ENCODE assay signal across 9 mouse cellular contexts in genomic region chr3:107205994-107206393, GRCm38 (mm10). TPM values are rescaled to one million over a fixed set of nuclear protein-coding genes. Genes with fewer than 3 reads are reported as not detected.
DNase-seq lines count a peak whose midpoint lies in the region; ATAC-seq and TF ChIP-seq lines count a peak whose summit lies in the region.
"Had no signal": no experiment of that assay in that cellular context is flagged by ENCODE, and none has a peak within 500 bp of the region (broad histone marks: within the 10 kb centered on the region; RNA-seq: fewer than 3 reads in every experiment).

No protein-coding gene starts in this region.

- no peak overlapping the region for H3K4me2 ChIP-seq in forebrain, embryonic 14.5 days (ENCODE audit: low read length)
- H3K4me2 ChIP-seq in forebrain, embryonic 15.5 days (replicated peaks): no peak overlapping the region

- no peak overlapping the region for H3K27ac ChIP-seq in forebrain, embryonic 14.5 days (ENCODE audit: low read depth, low read length)
- H3K27ac ChIP-seq in forebrain, embryonic 15.5 days (replicated peaks): no peak overlapping the region
- no peak overlapping the region for H3K27ac ChIP-seq in spleen, adult 2 months (ENCODE audit: insufficient read depth, low read length)
- H3K27ac ChIP-seq: macrophage had no signal

- TF ChIP-seq POLR2A in spleen, adult 2 months (IDR thresholded peaks at IDR 0.05; ENCODE audit: low read depth, low read length): no peak

- DNase-seq in forebrain, embryonic 14.5 days (ENCODE audit: low spot score): peak; percentile 68
- peak; percentile 53 for DNase-seq in T-cell, adult 2 months (ENCODE audit: low spot score)
- peak; percentile 85 to 89 for DNase-seq in cerebellum, postnatal 14 days
- DNase-seq in heart, adult 8-10 months (ENCODE audit: low spot score): peak; percentile 79
- peak; percentile 71 for DNase-seq in layer of hippocampus, adult 9-10 months (ENCODE audit: low spot score)
- DNase-seq in spleen, adult 2 months (ENCODE audit: low read depth in 1 of 2, low spot score in 2 of 2): peak; percentile 34 to 51

- no peak for ATAC-seq in forebrain, embryonic 14.5 days
- ATAC-seq in forebrain, embryonic 15.5 days (replicated peaks): no peak
- ATAC-seq in megakaryocyte, adult 5-6 weeks (ENCODE audit: poor library complexity, severe bottlenecking): peak; percentile 65

- H3K9ac ChIP-seq in forebrain, embryonic 14.5 days (ENCODE audit: low read length): no peak overlapping the region
- H3K9ac ChIP-seq in forebrain, embryonic 15.5 days (replicated peaks): no peak overlapping the region

- H3K9me3 ChIP-seq in forebrain, embryonic 14.5 days (replicated peaks; ENCODE audit: control insufficient read depth, low read length): no peaks in the 10 kb centered on the region
- no peaks in the 10 kb centered on the region for H3K9me3 ChIP-seq in forebrain, embryonic 15.5 days

- WGBS in forebrain, embryonic 14.5 days: 14% methylated on average over 4 of the region's 4 CpGs
- WGBS in forebrain, embryonic 15.5 days: 16% methylated on average over 4 of the region's 4 CpGs
- 9% methylated on average over 4 of the region's 4 CpGs for WGBS in spleen, adult 2 months

- TF ChIP-seq CTCF in spleen, adult 2 months (IDR thresholded peaks at IDR 0.05; ENCODE audit: extremely low read depth, insufficient read depth, insufficient read length, insufficient replicate concordance): peak; percentile 82; the same call in 1 of the 2 replicates

- no peaks in the 10 kb centered on the region for H3K36me3 ChIP-seq in forebrain, embryonic 14.5 days (ENCODE audit: control insufficient read depth, insufficient read depth, low read length)
- H3K36me3 ChIP-seq in forebrain, embryonic 15.5 days: no peaks in the 10 kb centered on the region
- H3K36me3 ChIP-seq in spleen, adult 2 months (ENCODE audit: control insufficient read depth, insufficient read depth, low read length): no peaks in the 10 kb centered on the region

- H3K4me1 ChIP-seq in forebrain, embryonic 14.5 days (ENCODE audit: control insufficient read depth, insufficient read depth, low read length): no peaks in the 10 kb centered on the region
- no peaks in the 10 kb centered on the region for H3K4me1 ChIP-seq in forebrain, embryonic 15.5 days
- H3K4me1 ChIP-seq in spleen, adult 2 months (ENCODE audit: control insufficient read depth, insufficient read depth, insufficient read length): no peaks in the 10 kb centered on the region

- H3K27me3 ChIP-seq in forebrain, embryonic 14.5 days (replicated peaks; ENCODE audit: control insufficient read depth, insufficient read depth, low read length): no peaks in the 10 kb centered on the region
- no peaks in the 10 kb centered on the region for H3K27me3 ChIP-seq in forebrain, embryonic 15.5 days
- no peaks in the 10 kb centered on the region for H3K27me3 ChIP-seq in spleen, adult 2 months (ENCODE audit: control insufficient read depth, insufficient read depth, low read length)

- no peak overlapping the region for H3K4me3 ChIP-seq in forebrain, embryonic 14.5 days (ENCODE audit: low read depth, low read length)
- H3K4me3 ChIP-seq in forebrain, embryonic 15.5 days: no peak overlapping the region
- H3K4me3 ChIP-seq in spleen, adult 2 months (ENCODE audit: extremely low read depth, insufficient read depth, insufficient read length): no peak overlapping the region

RNA-seq across cellular contexts. Expression of gene Cym, which starts 15.5 kb away (rescaled TPM):
- polyA plus RNA-seq in forebrain, embryonic 14.5 days (2014; fragmentation: Nextera tagmentation; extraction: Ambion mirVana): not detected in 2 replicates
- polyA plus RNA-seq in forebrain, embryonic 15.5 days (2015; fragmentation: Nextera tagmentation; extraction: Ambion mirVana): 0.14 TPM in 1 of 2 replicates, not detected in the other
- not detected for total RNA-seq in heart, adult 8-10 months (2022)
- 0.25 and 0.74 TPM in 2 replicates for total RNA-seq in megakaryocyte, adult 5-6 weeks (2015)
- not detected in 2 replicates for total RNA-seq in megakaryocyte, adult 5-6 weeks (2017)
- polyA plus RNA-seq in spleen, adult 2 months (2012; rRNA removed): 0.22 and 0.33 TPM in 2 replicates
- polyA plus RNA-seq: macrophage had no signal

RNA-seq across cellular contexts. Expression of gene Kcna10, which starts 23.1 kb away (rescaled TPM):
- polyA plus RNA-seq in forebrain, embryonic 14.5 days (2014; fragmentation: Nextera tagmentation; extraction: Ambion mirVana): not detected in 2 replicates
- not detected in 2 replicates for polyA plus RNA-seq in forebrain, embryonic 15.5 days (2015; fragmentation: Nextera tagmentation; extraction: Ambion mirVana)
- total RNA-seq in heart, adult 8-10 months (2022): not detected
- not detected in 2 replicates for total RNA-seq in megakaryocyte, adult 5-6 weeks (2015)
- not detected in 2 replicates for total RNA-seq in megakaryocyte, adult 5-6 weeks (2017)
- not detected in 2 replicates for polyA plus RNA-seq in spleen, adult 2 months (2012; rRNA removed)
- polyA plus RNA-seq: macrophage had no signal

RNA-seq across cellular contexts. Expression of gene A630076J17Rik, which starts 24.4 kb away (rescaled TPM):
- not detected in 2 replicates for polyA plus RNA-seq in forebrain, embryonic 14.5 days (2014; fragmentation: Nextera tagmentation; extraction: Ambion mirVana)
- not detected in 2 replicates for polyA plus RNA-seq in forebrain, embryonic 15.5 days (2015; fragmentation: Nextera tagmentation; extraction: Ambion mirVana)
- total RNA-seq in heart, adult 8-10 months (2022): not detected
- total RNA-seq in megakaryocyte, adult 5-6 weeks (2015): not detected in 2 replicates
- total RNA-seq in megakaryocyte, adult 5-6 weeks (2017): not detected in 2 replicates
- not detected in 2 replicates for polyA plus RNA-seq in spleen, adult 2 months (2012; rRNA removed)
- polyA plus RNA-seq: macrophage had no signal

RNA-seq across cellular contexts. Expression of gene Prok1, which starts 33.5 kb away (rescaled TPM):
- not detected in 2 replicates for polyA plus RNA-seq in forebrain, embryonic 14.5 days (2014; fragmentation: Nextera tagmentation; extraction: Ambion mirVana)
- 0.08 TPM in 1 of 2 replicates, not detected in the other for polyA plus RNA-seq in forebrain, embryonic 15.5 days (2015; fragmentation: Nextera tagmentation; extraction: Ambion mirVana)
- total RNA-seq in heart, adult 8-10 months (2022): not detected
- total RNA-seq in megakaryocyte, adult 5-6 weeks (2015): not detected in 2 replicates
- not detected in 2 replicates for total RNA-seq in megakaryocyte, adult 5-6 weeks (2017)
- polyA plus RNA-seq in spleen, adult 2 months (2012; rRNA removed): not detected in 2 replicates
- polyA plus RNA-seq: macrophage had no signal
